Mouse (Mus musculus): ENCODE results near the gene Arid5b.
A peak's percentile ranks its signal among the peaks of the same experiment; 100 is the strongest.

Gene Arid5b

GRCm38 (mm10) chr10:68191691-68192380 is 86.7 kb downstream of the Arid5b start:
- DNase-seq = peak; percentile 63

- no peak for DNase-seq
These were observed 87.4 kb downstream of the Arid5b start for GRCm38 (mm10) chr10:68191146-68191545.

- DNase-seq = no peak
These were observed 88.7 kb downstream of the Arid5b start for GRCm38 (mm10) chr10:68189847-68190246.

GRCm38 (mm10) chr10:68183096-68183495 is 95.4 kb downstream of the Arid5b start:
- no peak for DNase-seq

GRCm38 (mm10) chr10:68182266-68182665 is 96.3 kb downstream of the Arid5b start:
- DNase-seq = no peak

- no peak for DNase-seq
These were observed 97.4 kb downstream of the Arid5b start for GRCm38 (mm10) chr10:68181156-68181555.

GRCm38 (mm10) chr10:68180721-68181120 is 97.8 kb downstream of the Arid5b start:
- DNase-seq = no peak

GRCm38 (mm10) chr10:68180151-68180550 is 98.4 kb downstream of the Arid5b start:
- no peak for DNase-seq

GRCm38 (mm10) chr10:68179741-68180140 is 98.8 kb downstream of the Arid5b start:
- no peak for DNase-seq

GRCm38 (mm10) chr10:68179339-68179738 is 99.2 kb downstream of the Arid5b start:
- DNase-seq = no peak

- no peak for DNase-seq
These were observed 100.6 kb downstream of the Arid5b start for GRCm38 (mm10) chr10:68177697-68178485.

- DNase-seq = no peak
These were observed 102.7 kb downstream of the Arid5b start for GRCm38 (mm10) chr10:68175811-68176210.

GRCm38 (mm10) chr10:68173634-68174033 is 104.9 kb downstream of the Arid5b start:
- DNase-seq = no peak

GRCm38 (mm10) chr10:68172906-68173305 is 105.6 kb downstream of the Arid5b start:
- no peak for DNase-seq

- DNase-seq = no peak
These were observed 106.6 kb downstream of the Arid5b start for GRCm38 (mm10) chr10:68171974-68172373.

- DNase-seq = no peak
These were observed 109.9 kb downstream of the Arid5b start for GRCm38 (mm10) chr10:68168613-68169012.

GRCm38 (mm10) chr10:68168141-68168540 is 110.4 kb downstream of the Arid5b start:
- DNase-seq = no peak

- DNase-seq = no peak
These were observed 111.4 kb downstream of the Arid5b start for GRCm38 (mm10) chr10:68167118-68167517.

GRCm38 (mm10) chr10:68166695-68167086 is 111.8 kb downstream of the Arid5b start:
- DNase-seq = no peak

GRCm38 (mm10) chr10:68165709-68166694 is 112.5 kb downstream of the Arid5b start:
- no peak for DNase-seq

GRCm38 (mm10) chr10:68164723-68165706 is 113.5 kb downstream of the Arid5b start:
- DNase-seq = no peak

GRCm38 (mm10) chr10:68164137-68164536 is 114.4 kb downstream of the Arid5b start:
- DNase-seq = no peak
